Mouse (Mus musculus) lung, postnatal 4 days (tissue): ENCODE data around the gene Epn3.

ENCODE experiments used
- DNase-seq, 2 experiments: peaks; one replicate each; pipeline ENCODE4 v3.0.0; 2021

Gene Epn3

DNA sequence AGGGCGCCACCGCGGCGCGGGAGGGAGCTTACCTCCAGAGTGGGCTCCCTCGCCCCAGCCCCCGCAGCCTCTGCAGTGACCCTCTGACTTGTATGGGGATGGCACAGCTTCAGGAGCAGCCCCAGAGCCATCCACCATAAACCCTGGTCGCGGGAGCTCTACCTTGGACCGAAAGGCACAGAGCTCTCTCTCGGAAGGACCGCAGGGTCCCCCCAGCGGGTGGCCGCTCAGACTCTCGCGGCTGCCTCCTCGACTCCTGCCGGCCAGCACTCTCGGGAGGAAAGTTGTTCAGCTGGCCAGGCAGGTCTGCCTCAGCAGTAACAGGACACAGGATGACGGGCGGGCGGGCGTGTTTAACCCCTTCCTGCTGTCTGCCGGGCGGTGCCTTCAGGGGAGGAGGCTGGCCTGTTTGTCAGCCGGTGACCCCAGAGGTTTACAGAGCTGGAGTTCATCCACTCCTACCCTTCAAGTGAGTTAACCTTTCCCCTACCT lies at the start of gene Epn3:
Gene Epn3, minus strand, starts transcription at position 314 of the 492 bp plus-strand sequence.
- peak; percentile 78 to 87 for DNase-seq

DNA sequence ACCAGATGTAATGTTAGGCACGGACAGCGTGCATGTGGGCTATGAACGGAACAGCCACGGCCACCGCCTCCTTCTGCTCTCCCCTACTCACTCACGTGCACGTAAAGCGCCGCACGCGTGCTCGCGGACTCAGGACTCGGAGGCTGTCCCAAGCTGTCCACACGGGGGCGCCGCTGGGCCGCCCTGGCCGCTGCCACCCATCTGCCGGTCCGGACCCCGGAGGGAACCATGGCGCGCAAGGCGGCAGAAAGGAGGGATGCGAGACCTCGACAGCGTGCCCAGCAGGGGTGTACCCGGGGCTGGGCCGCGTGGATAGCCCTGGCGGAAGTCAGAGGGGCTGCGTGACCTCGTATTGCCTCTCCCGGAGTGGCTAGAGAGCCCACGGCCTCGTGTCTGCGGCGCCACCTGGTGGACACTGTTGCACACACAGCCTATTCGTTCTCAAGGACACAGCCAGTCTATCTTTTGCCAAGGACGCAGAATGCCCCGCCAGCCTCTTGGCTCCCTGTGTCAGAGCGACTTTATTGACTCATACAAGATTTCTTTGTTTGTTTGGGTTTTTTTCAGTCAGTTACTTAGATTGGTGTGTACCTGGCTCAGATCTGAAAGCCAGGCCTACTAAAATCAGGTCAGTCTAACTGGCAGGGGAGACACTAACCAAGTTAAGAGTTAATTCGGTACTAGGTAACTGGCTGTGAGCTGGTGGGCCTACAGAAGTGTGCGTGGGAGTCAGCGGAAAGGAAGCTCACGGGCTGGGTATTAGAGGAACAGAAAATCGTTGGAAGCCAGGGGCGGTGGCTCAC lies 49.3 kb upstream of the Epn3 start, which contains the start of gene Rsad1:
Gene Rsad1, minus strand, starts transcription at position 368 of the 803 bp plus-strand sequence.
- peak; percentile 95 for DNase-seq

- peak; percentile 39 to 48 for DNase-seq
Observed at GRCm38 (mm10) chr11:94548041-94548784, 48.4 kb upstream of the Epn3 start.

- DNase-seq, result no peak
Observed at GRCm38 (mm10) chr11:94547271-94547670, 47.5 kb upstream of the Epn3 start.

GRCm38 (mm10) chr11:94546381-94546780 lies 46.6 kb upstream of the Epn3 start:
- no peak for DNase-seq

DNA sequence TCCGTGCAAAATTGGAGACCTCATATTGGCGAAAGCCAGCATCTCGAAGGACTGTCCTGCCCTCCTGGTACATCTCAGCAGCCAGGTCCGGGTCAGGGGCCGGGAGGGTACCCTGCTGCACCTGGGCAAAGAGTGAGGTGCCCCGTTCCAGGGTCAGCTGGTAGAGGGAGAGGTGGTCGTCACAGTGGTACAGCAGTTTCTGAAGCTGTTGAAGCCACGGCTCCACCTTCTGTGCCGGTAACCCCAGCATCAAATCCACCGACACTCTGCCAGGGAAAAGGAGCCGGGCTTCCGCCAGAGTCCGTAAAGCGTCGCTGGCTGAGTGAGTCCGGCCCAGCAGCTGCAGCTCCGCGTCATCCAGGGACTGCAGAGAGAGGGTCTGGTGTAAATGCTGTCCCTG lies 44.6 kb upstream of the Epn3 start:
- no peak for DNase-seq

GRCm38 (mm10) chr11:94543932-94544331 lies 44.2 kb upstream of the Epn3 start:
- peak; percentile 90 to 93 for DNase-seq

DNA sequence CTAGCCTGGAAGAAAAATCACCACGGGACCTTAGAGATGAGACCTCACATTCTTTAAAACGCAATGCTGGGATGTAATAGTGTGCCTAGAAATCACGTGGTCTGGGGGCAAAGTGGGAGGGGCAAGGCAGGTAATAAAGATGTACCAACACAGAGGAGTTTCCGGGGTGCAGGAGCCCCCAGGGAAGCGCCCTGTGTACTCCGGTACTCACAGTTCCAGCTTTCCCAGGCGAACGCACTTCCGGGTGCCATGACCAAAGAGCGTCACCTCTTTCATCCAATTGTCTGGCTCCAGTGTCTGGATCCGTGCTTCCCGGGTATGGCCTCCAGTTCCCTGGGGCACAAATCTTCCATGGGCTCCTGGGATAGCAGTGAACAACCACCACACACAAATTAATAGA lies 43.6 kb upstream of the Epn3 start:
- DNase-seq, result no peak

DNA sequence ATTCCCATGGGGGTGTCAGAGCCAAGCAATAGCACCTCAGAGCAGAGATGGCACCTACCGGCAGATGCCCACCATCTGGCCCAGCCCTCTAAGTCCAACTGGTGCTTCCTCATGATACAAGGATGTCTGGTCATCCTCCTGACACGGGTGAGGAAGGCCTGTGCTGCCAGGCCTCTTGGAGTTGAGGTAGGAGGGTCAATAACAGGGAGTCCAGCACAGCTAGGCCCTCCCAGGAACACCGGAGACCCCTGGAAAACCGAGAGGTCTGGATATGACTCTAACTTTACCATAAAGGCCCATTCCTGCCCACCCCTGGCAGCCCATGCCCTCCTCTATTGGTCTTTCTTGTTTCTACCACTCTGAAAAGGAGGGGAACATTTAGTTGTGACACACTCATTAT lies 42.6 kb upstream of the Epn3 start:
- DNase-seq, result no peak

DNA sequence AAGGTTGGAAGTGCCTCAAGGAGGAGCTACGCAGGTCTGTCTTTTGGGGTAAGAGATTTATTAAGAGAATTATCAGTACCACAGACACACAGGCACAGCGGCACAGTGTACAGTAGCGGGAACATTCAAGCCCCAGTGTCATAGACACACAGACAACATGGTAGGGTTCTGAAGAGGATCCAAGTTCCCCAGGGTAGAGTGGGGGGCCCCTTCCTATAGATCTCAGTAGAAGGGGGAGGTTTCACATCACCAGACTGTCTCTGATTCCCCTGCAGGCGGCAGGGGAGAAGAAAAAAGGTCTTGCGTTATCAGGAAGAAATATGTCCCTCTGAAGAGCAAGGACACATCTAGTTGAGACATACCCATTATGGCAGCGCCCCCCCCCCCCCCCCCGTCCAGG lies 40.0 kb upstream of the Epn3 start:
- no peak for DNase-seq

DNA sequence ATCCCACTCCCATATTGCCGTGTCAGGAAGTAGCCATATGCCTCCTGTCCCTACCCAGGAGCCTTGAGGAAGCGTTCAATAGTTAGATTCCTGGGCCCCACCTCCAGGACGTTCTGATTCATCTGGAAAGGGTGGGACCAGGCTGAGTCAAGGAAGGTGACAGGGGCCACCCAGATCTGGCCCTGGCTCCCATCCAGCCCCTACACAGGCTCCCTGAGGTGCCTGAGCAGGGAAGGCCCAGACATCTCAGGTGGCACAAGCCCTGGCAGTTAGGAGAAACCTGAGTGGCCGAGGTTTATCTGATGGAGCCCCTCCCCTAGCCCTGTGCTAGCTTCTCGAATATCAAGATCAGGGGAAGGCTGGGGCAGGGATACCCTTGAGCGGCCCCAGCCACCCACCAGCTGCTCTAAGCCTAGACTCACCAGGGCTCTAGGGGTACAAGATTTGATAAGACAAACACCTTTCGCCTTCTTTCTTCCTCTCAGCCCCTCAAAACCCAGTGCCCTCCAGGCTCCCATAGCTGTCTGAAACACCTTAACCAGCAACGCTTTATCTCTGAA lies 39.0 kb upstream of the Epn3 start:
- DNase-seq, result no peak

GRCm38 (mm10) chr11:94533171-94533570 lies 33.4 kb upstream of the Epn3 start:
- no peak for DNase-seq

GRCm38 (mm10) chr11:94528879-94529278 lies 29.1 kb upstream of the Epn3 start:
- DNase-seq, result no peak

DNA sequence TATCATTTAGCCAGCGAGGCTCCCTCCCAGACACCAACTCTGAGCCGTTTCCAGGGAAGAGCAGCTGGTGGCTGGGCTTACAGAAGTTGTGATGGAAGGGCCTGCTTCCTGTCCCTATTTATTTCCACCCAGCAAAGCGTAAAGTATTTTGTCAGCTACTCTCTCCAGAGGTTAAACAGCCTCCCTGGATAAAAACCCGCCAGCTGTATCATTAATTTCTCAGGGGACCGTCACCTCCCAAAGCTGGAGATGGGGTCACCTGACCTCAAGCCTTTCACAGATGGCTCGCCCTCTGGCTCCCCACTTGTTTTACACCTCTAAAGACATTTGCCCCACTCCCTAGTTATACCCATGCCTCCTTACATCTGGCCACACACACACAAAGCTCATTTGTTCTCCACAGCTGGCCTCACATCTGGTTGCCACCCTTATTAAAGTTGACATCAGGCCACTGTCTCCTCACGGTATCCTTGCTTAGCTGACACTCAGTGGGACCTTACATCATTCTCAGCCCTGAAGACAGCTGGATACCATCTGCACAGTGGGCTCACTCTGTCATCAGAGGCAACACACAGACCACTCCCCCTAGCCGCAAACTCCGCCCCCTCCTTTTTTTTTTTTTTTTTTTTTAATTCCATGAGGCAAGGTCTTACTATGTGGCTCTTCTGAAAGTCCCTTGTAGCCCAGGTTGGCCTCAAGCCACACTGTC lies 26.6 kb upstream of the Epn3 start:
- DNase-seq, result no peak

DNA sequence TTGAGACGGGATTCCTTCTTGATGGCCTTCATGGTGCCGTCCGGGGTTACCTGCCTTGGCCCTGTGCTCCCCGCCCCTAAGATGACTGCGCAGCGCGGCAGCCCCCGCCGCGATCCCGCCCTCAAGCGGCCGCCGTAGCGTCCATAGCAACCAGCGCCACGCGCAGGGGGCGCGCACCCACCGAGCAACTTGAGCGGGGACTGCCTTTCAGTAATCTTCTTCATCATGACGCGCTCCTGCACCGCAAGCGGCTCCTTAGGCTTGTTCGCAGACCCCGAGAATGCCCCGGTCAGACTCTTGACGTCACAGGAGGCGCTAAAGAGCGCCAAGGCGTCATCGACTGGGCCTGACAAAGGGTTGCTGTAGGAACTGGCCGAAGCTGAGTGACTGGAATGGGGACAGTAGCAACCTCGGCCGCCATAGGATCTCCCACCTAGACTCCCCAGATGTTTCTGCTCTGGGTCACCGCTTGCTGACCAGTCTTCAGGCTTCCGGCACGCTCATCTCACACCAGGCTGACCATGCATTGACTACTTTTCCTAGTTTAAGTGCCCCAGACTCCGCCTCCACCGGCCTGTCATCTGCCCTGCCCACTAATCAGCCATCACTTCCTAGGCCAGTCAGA lies 21.6 kb upstream of the Epn3 start, which contains the start of gene Mycbpap:
Gene Mycbpap, minus strand, starts transcription at position 524 of the 625 bp plus-strand sequence.
- peak; percentile 74 to 75 for DNase-seq

DNA sequence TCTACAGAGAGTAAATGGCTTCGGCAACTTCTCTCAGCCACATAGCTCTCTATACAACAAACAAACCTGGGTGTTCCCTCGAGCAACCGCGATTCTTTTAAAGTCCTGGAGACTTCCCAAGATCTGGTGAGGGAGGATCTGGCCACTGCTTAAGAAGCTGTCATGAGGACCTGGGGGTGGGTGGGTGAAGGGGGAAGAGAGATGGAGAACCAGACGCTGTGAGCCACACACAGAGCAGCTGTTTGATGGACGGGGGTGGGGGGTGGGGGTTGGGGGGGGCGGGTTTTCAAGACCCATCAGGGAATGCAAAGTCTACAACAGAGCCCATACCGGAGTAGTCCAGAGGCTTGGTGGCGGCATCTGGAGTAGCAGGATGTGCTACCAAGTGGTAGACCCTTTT lies 13.7 kb upstream of the Epn3 start:
- no peak for DNase-seq

DNA sequence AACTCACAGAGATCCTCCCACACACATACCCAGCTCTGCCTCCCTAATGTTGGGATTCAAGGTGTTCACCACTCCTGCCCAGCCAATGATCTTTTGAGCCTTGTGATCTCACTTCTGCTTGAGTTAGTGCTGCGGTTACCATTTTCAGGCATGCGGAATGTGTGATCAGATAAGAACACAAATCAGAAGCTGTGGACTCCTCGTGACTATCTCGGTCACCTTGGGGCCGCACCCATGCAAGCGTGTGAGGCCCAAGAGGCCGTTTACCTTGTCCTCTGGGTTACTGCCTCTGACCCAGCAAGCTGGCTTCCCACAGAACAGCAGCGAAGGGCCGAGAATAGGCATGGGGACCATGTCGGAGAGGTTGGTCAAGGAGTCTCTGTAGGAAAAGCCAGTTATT lies 9.2 kb upstream of the Epn3 start:
- DNase-seq, result no peak

GRCm38 (mm10) chr11:94501482-94501881 lies 1.7 kb upstream of the Epn3 start:
- DNase-seq, result no peak

GRCm38 (mm10) chr11:94500362-94500761 lies 588 bp upstream of the Epn3 start:
- no peak for DNase-seq

DNA sequence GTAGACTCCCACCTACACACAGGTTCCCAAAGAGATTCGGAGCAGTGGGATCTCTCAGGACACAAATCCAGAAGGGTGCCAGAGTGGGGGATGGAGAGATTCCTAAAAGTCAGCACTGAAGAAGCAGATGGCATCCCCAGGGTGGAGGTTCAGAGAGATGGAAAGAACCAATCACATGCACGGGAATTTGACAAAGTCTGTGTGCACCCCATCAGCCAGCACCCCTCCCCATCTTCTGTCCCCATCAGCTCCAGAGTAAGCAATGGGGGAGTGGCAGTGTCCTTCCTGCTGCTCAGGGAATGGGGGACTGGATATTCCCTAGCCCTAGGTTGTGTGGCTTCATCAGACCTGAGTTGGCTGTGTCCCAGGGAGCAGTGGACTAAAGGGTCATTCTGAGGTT lies 739 bp downstream of the Epn3 start:
- no peak for DNase-seq

GRCm38 (mm10) chr11:94498093-94498996 lies 1.4 kb downstream of the Epn3 start:
- DNase-seq, result peak; percentile 70 to 88
